Mouse (Mus musculus) induced T-regulatory cell, adult 2 months (primary cell): ENCODE results near the gene Plekhh2.
"Not testable (repeated sequence)": the region's sequence is repeated elsewhere in the genome, so short reads cannot be mapped to it uniquely, and the experiment has no call there.

Source experiments
- DNase-seq: peaks from one replicate; pipeline ENCODE4 v3.0.0-alpha.2; 2012; ENCODE audit warnings: low read depth

The Plekhh2 gene

DNA sequence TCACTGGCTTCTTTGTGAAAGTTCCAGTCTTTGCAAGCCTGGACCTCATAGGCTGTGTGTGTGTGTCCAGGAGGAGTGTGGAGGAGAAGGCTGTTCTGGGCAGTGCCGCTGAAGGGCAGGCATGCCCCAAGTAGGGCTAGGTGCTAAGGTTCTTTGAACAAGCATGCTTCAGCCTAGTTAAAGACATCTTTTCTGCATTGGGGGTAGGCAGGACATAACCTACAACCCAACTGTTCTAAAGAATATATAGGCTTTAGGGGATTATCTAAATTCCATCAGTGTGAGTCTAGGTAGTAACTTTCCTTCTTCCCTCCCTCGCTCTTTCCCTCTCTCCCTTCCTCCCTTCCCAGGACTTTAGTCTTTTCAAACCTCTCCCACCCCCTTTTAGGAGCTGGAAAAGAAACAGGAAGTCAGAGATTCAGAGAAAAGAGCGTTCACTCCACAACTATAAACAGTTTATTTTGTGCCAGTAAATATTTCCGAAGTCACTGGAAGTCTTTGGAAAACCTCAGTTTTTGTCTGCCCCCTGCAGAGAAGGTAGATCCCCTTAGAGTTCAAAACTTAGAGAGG is 906 bp downstream of the Plekhh2 start:
- DNase-seq, result no peak

GRCm38 (mm10) chr17:84515901-84516300 is 4.2 kb downstream of the Plekhh2 start:
- DNase-seq, result no peak

- DNase-seq, result no peak
Observed at GRCm38 (mm10) chr17:84519346-84519745, 7.7 kb downstream of the Plekhh2 start.

DNA sequence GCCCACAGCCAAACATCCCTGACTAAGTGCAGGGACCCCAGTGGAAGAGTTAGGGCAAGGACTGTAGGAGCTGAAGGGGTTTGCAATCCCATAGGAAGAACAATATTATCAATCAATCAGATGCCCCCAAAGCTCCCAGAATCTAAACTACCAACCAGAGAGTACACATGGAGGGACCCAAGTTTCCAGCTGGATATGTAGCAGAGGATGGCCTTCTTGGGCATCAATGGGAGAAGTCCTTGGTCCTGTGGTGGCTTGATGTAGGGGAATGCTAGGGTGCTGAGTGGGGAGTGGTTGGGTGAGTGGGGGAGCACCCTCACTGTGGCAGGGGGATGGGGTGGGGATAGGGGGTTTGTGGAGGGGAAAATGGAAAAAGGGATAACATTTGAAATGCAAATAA is 8.4 kb downstream of the Plekhh2 start:
- DNase-seq, result no peak

DNA sequence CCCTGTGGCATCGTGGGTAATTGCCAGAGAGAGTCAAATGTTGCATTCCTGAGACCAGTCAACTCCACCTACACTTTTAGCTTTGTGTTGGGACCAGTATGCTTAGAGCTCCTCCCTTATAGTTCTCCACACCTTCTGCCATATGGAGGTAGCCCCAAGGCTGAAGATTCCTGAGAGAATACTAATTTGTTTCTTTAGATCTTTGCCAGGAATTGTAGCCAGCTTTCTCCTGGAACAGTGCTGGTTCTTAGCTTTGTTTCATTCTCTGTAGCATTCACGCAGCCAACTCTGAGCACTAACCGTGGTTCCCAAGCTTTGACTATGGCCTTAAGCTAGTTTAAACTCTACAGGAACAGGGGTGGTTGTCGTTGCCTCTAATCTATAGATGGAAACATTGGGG is 17.7 kb downstream of the Plekhh2 start:
- DNase-seq, result no peak

- no peak for DNase-seq
Observed at GRCm38 (mm10) chr17:84530202-84530796, 18.6 kb downstream of the Plekhh2 start.

- no peak for DNase-seq
Observed at GRCm38 (mm10) chr17:84532909-84533499, 21.3 kb downstream of the Plekhh2 start.

DNA sequence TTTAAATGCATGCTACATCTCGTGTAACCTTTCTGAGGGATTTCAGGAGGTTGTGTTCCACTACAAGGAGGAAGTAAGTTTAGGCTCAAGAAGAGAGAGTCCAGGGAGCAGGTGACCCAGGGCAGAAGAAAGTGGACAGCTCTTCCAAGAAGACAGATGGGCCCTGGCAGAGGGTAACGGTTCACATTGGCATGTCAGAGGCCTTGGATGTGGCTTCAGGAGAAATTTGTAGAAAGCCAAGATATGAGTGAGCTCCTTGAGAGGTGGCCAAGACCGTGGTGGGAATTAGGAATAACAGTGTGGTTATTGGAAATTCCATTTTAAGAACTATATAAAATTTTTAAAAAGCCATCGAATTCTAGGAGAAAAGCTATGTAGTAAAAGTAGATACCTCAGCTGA is 22.1 kb downstream of the Plekhh2 start:
- no peak for DNase-seq

GRCm38 (mm10) chr17:84534632-84535031 is 22.9 kb downstream of the Plekhh2 start:
- DNase-seq, result no peak

- DNase-seq, result no peak
Observed at GRCm38 (mm10) chr17:84535226-84535625, 23.5 kb downstream of the Plekhh2 start.

DNA sequence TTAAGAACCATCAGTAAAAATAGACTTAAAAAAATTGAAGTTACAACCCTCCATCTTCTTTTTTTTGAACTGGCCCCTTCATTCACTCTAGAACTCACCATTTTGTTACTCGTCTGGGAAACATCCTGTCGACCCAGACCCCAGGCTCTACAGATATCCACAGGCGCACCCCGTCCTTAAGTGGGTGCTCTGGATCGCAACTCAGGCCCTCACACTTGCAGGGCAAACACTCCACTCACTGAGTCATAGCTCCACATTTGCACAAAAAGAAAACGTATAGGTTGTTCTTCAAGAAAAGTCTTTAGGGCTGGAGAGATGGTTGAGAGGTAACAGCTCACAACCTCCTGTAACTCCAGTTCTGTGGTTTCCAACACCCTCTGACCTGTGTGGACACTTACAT is 25.6 kb downstream of the Plekhh2 start:
- no peak for DNase-seq

- DNase-seq, result no peak
Observed at GRCm38 (mm10) chr17:84537966-84538365, 26.3 kb downstream of the Plekhh2 start.

GRCm38 (mm10) chr17:84540603-84541002 is 28.9 kb downstream of the Plekhh2 start:
- DNase-seq, result no peak

- DNase-seq, result no peak
Observed at GRCm38 (mm10) chr17:84550902-84551877, 39.5 kb downstream of the Plekhh2 start.

- no peak for DNase-seq
Observed at GRCm38 (mm10) chr17:84552230-84552629, 40.5 kb downstream of the Plekhh2 start.

GRCm38 (mm10) chr17:84564264-84564663 is 52.6 kb downstream of the Plekhh2 start:
- DNase-seq, result not testable (repeated sequence)

GRCm38 (mm10) chr17:84565762-84566161 is 54.1 kb downstream of the Plekhh2 start:
- no peak for DNase-seq

GRCm38 (mm10) chr17:84566773-84567555 is 55.3 kb downstream of the Plekhh2 start:
- DNase-seq, result peak; percentile 14

- no peak for DNase-seq
Observed at GRCm38 (mm10) chr17:84568807-84569206, 57.1 kb downstream of the Plekhh2 start.

GRCm38 (mm10) chr17:84569770-84570169 is 58.1 kb downstream of the Plekhh2 start:
- DNase-seq, result no peak

- no peak for DNase-seq
Observed at GRCm38 (mm10) chr17:84571629-84572028, 59.9 kb downstream of the Plekhh2 start.

DNA sequence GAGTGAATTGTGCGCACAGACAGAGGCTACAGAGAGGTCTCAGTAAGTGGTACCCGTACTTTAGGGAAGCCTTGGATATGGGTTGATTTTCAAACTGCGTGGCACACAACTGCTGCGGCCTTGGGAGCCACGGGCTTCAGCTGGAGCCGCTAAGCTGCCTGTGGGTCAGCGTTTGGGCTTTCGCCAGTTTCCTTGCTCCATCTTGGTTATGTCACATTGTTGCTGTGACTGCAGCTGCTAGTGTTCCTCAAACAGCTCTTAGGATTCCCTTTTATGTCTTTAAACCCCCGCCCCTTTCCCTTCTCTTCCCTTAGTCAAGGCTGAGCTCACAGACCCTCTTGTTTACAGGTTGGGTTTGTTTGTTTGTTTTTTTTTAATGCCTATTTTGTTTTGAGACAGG is 61.6 kb downstream of the Plekhh2 start:
- no peak for DNase-seq
